Mouse (Mus musculus) brown adipose tissue, adult 24 weeks (tissue): ENCODE results near the gene Gm1979. TPM values are rescaled to one million over a fixed set of nuclear protein-coding genes. Genes with fewer than 3 reads are reported as not detected.
"Not testable (repeated sequence)": the region's sequence is repeated elsewhere in the genome, so short reads cannot be mapped to it uniquely, and the experiment has no call there.

Source experiments
- H3K27ac ChIP-seq: fragments of 200-500 bp; replicated peaks from 2 replicates; pipeline ENCODE4 v1.5.1; 2012; ENCODE audit warnings: low read depth, mild to moderate bottlenecking, low read length
- H3K4me1 ChIP-seq: fragments of 200-500 bp; 2 replicates; pipeline ENCODE4 v1.6.1; 2012; ENCODE audit warnings: low read length, mixed read lengths; ENCODE audit not compliant: control insufficient read depth, insufficient read depth, insufficient read length
- H3K4me3 ChIP-seq: fragments of 200-500 bp; 2 replicates; pipeline ENCODE4 v1.5.1; 2012; ENCODE audit warnings: low read depth, mild to moderate bottlenecking, low read length, moderate library complexity; ENCODE audit not compliant: insufficient read depth
- polyA plus RNA-seq: library from polyadenylated mRNA; stranded (reverse); fragments of >200 nt; gene quantifications from 2 replicates; pipeline ENCODE4 v1.2.4, GENCODE M21; 2012; ENCODE audit not compliant: missing spikeins, insufficient read depth, insufficient read length

Gene Gm1979
- polyA plus RNA-seq = not detected in 2 replicates

- H3K4me1 ChIP-seq, H3K27ac ChIP-seq, H3K4me3 ChIP-seq: not testable (repeated sequence)
Measured at GRCm38 (mm10) chr5:26004698-26005097, at the start of gene Gm1979. TSS of gene Gm1979 (minus strand) at chr5:26004798.

DNA sequence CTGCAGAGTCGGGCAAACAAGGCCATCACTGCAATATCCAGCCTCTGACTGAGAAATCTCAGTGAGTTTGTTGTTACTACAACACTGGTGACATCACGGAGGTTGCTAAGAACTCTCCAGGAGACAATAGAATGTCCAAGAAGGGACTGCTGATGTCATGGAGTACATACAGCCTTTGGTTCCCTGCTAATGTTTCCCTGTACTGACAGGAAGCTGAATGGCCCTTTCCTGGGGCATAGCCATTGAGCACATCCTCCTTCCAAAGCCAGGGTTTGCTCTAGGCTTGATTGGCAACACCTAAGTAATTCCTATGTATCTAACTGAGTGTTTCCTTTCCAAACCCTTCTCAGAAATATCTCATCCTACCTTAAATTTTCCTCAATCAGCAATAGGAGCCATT is 34.9 kb upstream of the Gm1979 start, which contains the start of gene Speer4a:
Gene Speer4a (minus strand): TSS at position 101 of the 400 bp plus-strand sequence.
- not testable (repeated sequence) for H3K4me1 ChIP-seq, H3K27ac ChIP-seq, H3K4me3 ChIP-seq

DNA sequence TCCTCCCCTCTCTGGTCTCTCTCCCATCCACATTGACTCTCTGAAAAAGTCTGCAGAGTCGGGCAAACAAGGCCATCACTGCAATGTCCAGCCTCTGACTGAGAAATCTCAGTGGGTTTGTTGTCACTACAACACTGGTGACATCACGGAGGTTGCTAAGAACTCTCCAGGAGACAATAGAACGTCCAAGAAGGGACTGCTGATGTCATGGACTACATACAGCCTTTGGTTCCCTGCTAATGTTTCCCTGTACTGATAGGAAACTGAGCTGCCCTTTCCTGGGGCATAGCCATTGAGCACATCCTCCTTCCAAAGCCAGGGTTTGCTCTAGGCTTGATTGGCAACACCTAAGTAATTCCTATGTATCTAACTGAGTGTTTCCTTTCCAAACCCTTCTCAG is 18.2 kb upstream of the Gm1979 start, which contains the start of gene Gm5862:
Gene Gm5862 (minus strand): TSS at position 101 of the 400 bp plus-strand sequence.
- not testable (repeated sequence) for H3K4me3 ChIP-seq, H3K4me1 ChIP-seq, H3K27ac ChIP-seq

- H3K27ac ChIP-seq, H3K4me3 ChIP-seq, H3K4me1 ChIP-seq: not testable (repeated sequence)
Measured at GRCm38 (mm10) chr5:26007697-26008096, 3.1 kb upstream of the Gm1979 start.

DNA sequence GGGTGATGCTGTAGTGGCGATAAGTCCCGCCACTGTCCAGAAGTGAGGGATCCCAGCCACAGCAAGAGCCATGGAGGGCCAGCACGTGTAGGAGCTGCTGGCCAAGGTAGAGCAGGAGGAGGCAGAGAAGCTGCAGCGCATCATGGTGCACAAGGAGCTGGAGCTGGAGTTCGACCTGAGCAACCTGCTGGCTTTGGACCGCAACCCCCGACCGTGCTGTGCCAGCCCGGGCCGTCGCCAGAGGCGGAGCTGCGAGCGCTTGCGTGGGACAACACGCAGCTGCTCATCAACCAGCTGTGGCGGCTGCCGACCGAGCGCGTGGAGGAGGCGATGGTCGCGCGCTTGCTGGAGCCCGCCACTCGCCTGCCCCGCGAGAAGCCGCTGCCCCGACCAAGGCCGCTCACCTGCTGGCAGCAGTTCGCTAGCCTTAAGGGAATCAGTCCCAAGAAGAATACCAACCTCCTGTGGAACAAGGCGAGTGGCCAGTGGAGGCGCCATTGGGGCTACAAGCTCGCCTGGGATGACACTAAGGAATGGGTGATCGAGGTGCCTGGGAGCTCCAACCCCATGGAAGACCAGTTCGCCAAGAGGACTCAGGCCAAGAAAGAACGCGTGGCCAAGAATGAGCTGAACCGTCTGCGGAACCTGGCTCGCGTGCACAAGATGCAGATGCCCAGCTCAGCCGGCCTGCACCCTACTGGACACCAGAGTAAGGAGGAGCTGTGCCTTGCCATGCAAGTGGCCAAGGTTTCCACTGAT is 2.5 kb upstream of the Gm1979 start:
- not testable (repeated sequence) for H3K4me3 ChIP-seq

GRCm38 (mm10) chr5:25988550-25988949 is 16.0 kb downstream of the Gm1979 start, which contains the start of gene Gm21698:
TSS of gene Gm21698 (minus strand) at chr5:25988650.
- not testable (repeated sequence) for H3K4me1 ChIP-seq, H3K4me3 ChIP-seq

More for the DNA sequence above, 2.5 kb upstream of the Gm1979 start:
- not testable (repeated sequence) for H3K27ac ChIP-seq, H3K4me1 ChIP-seq

GRCm38 (mm10) chr5:25972563-25972962 is 32.0 kb downstream of the Gm1979 start, which contains the start of gene Gm21680:
TSS of gene Gm21680 (minus strand) at chr5:25972663.
- H3K4me3 ChIP-seq, H3K27ac ChIP-seq, H3K4me1 ChIP-seq: not testable (repeated sequence)

More at GRCm38 (mm10) chr5:25988550-25988949, 16.0 kb downstream of the Gm1979 start, which contains the start of gene Gm21698:
- H3K27ac ChIP-seq = not testable (repeated sequence)

DNA sequence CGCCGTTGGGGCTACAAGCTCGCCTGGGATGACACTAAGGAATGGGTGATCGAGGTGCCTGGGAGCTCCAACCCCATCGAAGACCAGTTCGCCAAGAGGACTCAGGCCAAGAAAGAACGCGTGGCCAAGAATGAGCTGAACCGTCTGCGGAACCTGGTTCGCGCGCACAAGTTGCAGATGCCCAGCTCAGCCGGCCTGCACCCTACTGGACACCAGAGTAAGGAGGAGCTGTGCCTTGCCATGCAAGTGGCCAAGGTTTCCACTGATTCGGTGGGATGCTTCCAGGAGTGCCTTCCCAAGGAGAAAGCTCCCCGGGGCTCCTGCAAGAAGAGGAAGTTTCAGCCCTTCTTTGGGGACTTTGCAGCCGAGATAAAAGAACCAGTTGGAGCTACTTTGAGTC is 47.5 kb downstream of the Gm1979 start:
- not testable (repeated sequence) for H3K4me1 ChIP-seq, H3K27ac ChIP-seq, H3K4me3 ChIP-seq

DNA sequence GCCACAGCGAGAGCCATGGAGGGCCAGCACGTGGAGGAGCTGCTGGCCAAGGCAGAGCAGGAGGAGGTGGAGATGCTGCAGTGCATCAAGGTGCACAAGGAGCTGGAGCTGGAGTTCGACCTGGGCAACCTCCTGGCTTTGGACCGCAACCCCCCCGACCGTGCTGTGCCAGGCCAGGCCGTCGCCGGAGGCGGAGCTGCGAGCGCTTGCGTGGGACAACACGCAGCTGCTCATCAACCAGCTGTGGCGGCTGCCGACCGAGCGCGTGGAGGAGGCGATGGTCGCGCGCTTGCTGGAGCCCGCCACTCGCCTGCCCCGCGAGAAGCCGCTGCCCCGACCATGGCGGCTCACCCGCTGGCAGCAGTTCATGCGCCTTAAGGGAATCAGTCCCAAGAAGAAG is 48.0 kb downstream of the Gm1979 start:
- H3K27ac ChIP-seq, H3K4me3 ChIP-seq, H3K4me1 ChIP-seq: not testable (repeated sequence)

GRCm38 (mm10) chr5:25954317-25954716 is 50.3 kb downstream of the Gm1979 start, which contains the start of gene Gm21671:
TSS of gene Gm21671 (minus strand) at chr5:25954417.
- not testable (repeated sequence) for H3K27ac ChIP-seq, H3K4me3 ChIP-seq, H3K4me1 ChIP-seq

Other genes starting within 250 kb of the Gm1979 start
- gene Actr3b, start 244.8 kb downstream of the Gm1979 start, polyA plus RNA-seq = 0.52 and 2.0 TPM in 2 replicates
- not detected in 2 replicates for gene Gm21663, start 62.4 kb downstream of the Gm1979 start, polyA plus RNA-seq
- not detected in 2 replicates for gene Gm21671, start 50.4 kb downstream of the Gm1979 start, polyA plus RNA-seq
- not detected in 2 replicates for gene Gm21680, start 32.1 kb downstream of the Gm1979 start, polyA plus RNA-seq
- gene Gm21698, start 16.1 kb downstream of the Gm1979 start, polyA plus RNA-seq = not detected in 2 replicates
- gene Gm5862, start 18.1 kb upstream of the Gm1979 start, polyA plus RNA-seq = not detected in 2 replicates
- gene Speer4a, start 34.8 kb upstream of the Gm1979 start, polyA plus RNA-seq = not detected in 2 replicates
- gene Gm7347, start 53.8 kb upstream of the Gm1979 start, polyA plus RNA-seq = not detected in 2 replicates
- not detected in 2 replicates for gene Gm10471, start 84.5 kb upstream of the Gm1979 start, polyA plus RNA-seq
- gene 5031410I06Rik, start 100.6 kb upstream of the Gm1979 start, polyA plus RNA-seq = not detected in 2 replicates
- not detected in 2 replicates for gene Gm10220, start 116.6 kb upstream of the Gm1979 start, polyA plus RNA-seq